In genomic region chr13:99475488-99475887, GRCm38 (mm10) we compare ENCODE assay signal across 8 mouse cellular contexts. TPM values are rescaled to one million over a fixed set of nuclear protein-coding genes. Genes with fewer than 3 reads are reported as not detected.
A peak's percentile ranks its signal among the peaks of the same experiment; 100 is the strongest.
DNase-seq lines count a peak whose midpoint lies in the region; ATAC-seq and TF ChIP-seq lines count a peak whose summit lies in the region.

No protein-coding gene starts in this region.

- H3K27ac ChIP-seq in forebrain, embryonic 10.5 days: peak overlapping the region; percentile 86

- H3K4me3 ChIP-seq in lung, adult 2 months (replicated peaks; ENCODE audit: extremely low read depth, low read depth, low read length): no peak overlapping the region
- peak overlapping the region; percentile 36 for H3K4me3 ChIP-seq in forebrain, embryonic 10.5 days

- peaks cover 5% of the 10 kb centered on the region for H3K4me1 ChIP-seq in lung, adult 2 months (ENCODE audit: control insufficient read depth, insufficient read depth, low read length)
- H3K4me1 ChIP-seq in forebrain, embryonic 10.5 days: peaks cover 38% of the 10 kb centered on the region

- WGBS in lung, adult 2 months: 9% methylated on average over 6 of the region's 6 CpGs
- 14% methylated on average over 6 of the region's 6 CpGs for WGBS in forebrain, embryonic 10.5 days

- no peaks in the 10 kb centered on the region for H3K27me3 ChIP-seq in forebrain, embryonic 10.5 days (ENCODE audit: poor library complexity, severe bottlenecking)

- H3K36me3 ChIP-seq in forebrain, embryonic 10.5 days (replicated peaks): peaks cover 49% of the 10 kb centered on the region

- no peak for TF ChIP-seq POLR2A in lung, adult 2 months (IDR thresholded peaks at IDR 0.05; ENCODE audit: borderline replicate concordance, extremely low read depth, low read depth, low read length)

- ATAC-seq in monocyte, adult 5-6 weeks (replicated peaks; ENCODE audit: insufficient number of reproducible peaks, low FRiP score, low TSS enrichment, poor library complexity, severe bottlenecking): no peak

- H3K9me3 ChIP-seq in forebrain, embryonic 10.5 days: no peaks in the 10 kb centered on the region

- no peak for TF ChIP-seq CTCF in lung, adult 2 months (IDR thresholded peaks at IDR 0.05; ENCODE audit: insufficient read depth, low read length)

- DNase-seq in lung, adult 18-20 months: peak; percentile 21 to 54
- no peak for DNase-seq in lung, adult 2 months
- DNase-seq in forebrain, embryonic 10.5 days (ENCODE audit: extremely low spot score, low spot score): peak; percentile 66
- peak; percentile 37 for DNase-seq in hindlimb bud, embryonic 11.5 days (ENCODE audit: extremely low spot score, low read depth, low spot score)
- DNase-seq in naive thymus-derived CD4-positive, alpha-beta T cell, adult 2 months (ENCODE audit: low read depth): peak; percentile 2
- DNase-seq in layer of hippocampus, adult 18-20 months (ENCODE audit: low spot score in 2 of 2): no peak
- DNase-seq in gastrocnemius, adult 18-20 months (ENCODE audit: low spot score): no peak

RNA-seq across cellular contexts. Expression of gene Map1b, which starts 40.9 kb away (rescaled TPM):
- polyA plus RNA-seq in lung, adult 2 months (2012; rRNA removed): 2.3 and 4.1 TPM in 2 replicates
- polyA plus RNA-seq in forebrain, embryonic 10.5 days (2016; fragmentation: Nextera tagmentation; extraction: Ambion mirVana): 403 and 460 TPM in 2 replicates
- 100 to 1,000 TPM; 658 to 669 TPM for total RNA-seq in layer of hippocampus, adult 18-20 months (2021)
- 10 to 100 TPM in 1 of 2 experiments, 1 to 10 TPM in 1; 7.1 to 11.5 TPM for total RNA-seq in gastrocnemius, adult 18-20 months (2021)
- total RNA-seq in monocyte, adult 5-6 weeks (2017): 0.11 to 0.19 TPM (median 0.19 TPM) in 3 replicates

Comparison
In these comparisons a context has a peak if more than half of its experiments do, and no peak if none do; other contexts are left out.
1. DNase-seq: peak in lung, adult 18-20 months (2 of 2), forebrain, embryonic 10.5 days (single experiment), hindlimb bud, embryonic 11.5 days (single experiment) and naive thymus-derived CD4-positive, alpha-beta T cell, adult 2 months (single experiment); none in lung, adult 2 months (single experiment), layer of hippocampus, adult 18-20 months (0 of 2) and gastrocnemius, adult 18-20 months (single experiment).
2. RNA of gene Map1b, which starts 40.9 kb away (total RNA-seq): 658 to 669 TPM in layer of hippocampus, adult 18-20 months; 7.1 to 11.5 TPM in gastrocnemius, adult 18-20 months and 0.11 to 0.19 TPM in monocyte, adult 5-6 weeks; every median in the first group is over 10 times any median in the second.